Mouse (Mus musculus) lung, embryonic 14.5 days (tissue): ENCODE data around the gene Sox10. TPM values are rescaled to one million over a fixed set of nuclear protein-coding genes. Genes with fewer than 3 reads are reported as not detected.

ENCODE experiments used
- ATAC-seq: fragments of 200-750 bp; cut with Nextera tagmentation; 2 replicates; pipeline ENCODE4 v1.8.0; 2017; ENCODE audit warnings: mild to moderate bottlenecking, moderate TSS enrichment, moderate library complexity; ENCODE audit not compliant: insufficient read depth
- DNase-seq: peaks from one replicate; pipeline ENCODE4 v3.0.0-alpha.2; 2015
- H3K27ac ChIP-seq: fragments of 300-500 bp; sonication (generic); 2 replicates; pipeline ENCODE4 v1.5.1; 2014; ENCODE audit warnings: low read depth, mild to moderate bottlenecking, moderate library complexity
- H3K27me3 ChIP-seq: fragments of 300-500 bp; sonication (generic); 2 replicates; pipeline ENCODE4 v1.6.1; 2014; ENCODE audit warnings: low read length, control low read depth; ENCODE audit not compliant: insufficient read depth
- H3K36me3 ChIP-seq: fragments of 300-500 bp; sonication (generic); 2 replicates; pipeline ENCODE4 v1.6.1; 2014; ENCODE audit warnings: control low read depth; ENCODE audit not compliant: insufficient read depth
- H3K4me1 ChIP-seq: fragments of 300-500 bp; sonication (generic); 2 replicates; pipeline ENCODE4 v1.6.1; 2014; ENCODE audit warnings: antibody characterized with exemption, control low read depth; ENCODE audit not compliant: insufficient read depth
- H3K4me2 ChIP-seq: fragments of 300-500 bp; sonication (generic); 2 replicates; pipeline ENCODE4 v1.6.1; 2014; ENCODE audit warnings: mild to moderate bottlenecking
- H3K4me3 ChIP-seq: fragments of 300-500 bp; sonication (generic); 2 replicates; pipeline ENCODE4 v1.5.1; 2014; ENCODE audit warnings: low read depth, low read length
- H3K9ac ChIP-seq: fragments of 300-500 bp; sonication (generic); 2 replicates; pipeline ENCODE4 v1.6.1; 2014
- H3K9me3 ChIP-seq: fragments of 300-500 bp; sonication (generic); 2 replicates; pipeline ENCODE4 v1.6.1; 2016; ENCODE audit warnings: low read depth, low read length, control low read depth
- CTCF ChIP-seq: IDR thresholded peaks from 2 replicates; pipeline ENCODE4 v1.5.1; 2016; ENCODE audit warnings: antibody characterized with exemption, low read depth
- WGBS: fragments of 180-500 bp; shearing (Covaris S2); extraction: QIAGEN DNeasy Blood & Tissue Kit; methylation state at CpG from one replicate; pipeline ENCODE4 v1.1.7; 2014; 5-methylcytosine and 5-hydroxymethylcytosine counted together
- polyA plus RNA-seq: library from polyadenylated mRNA; unstranded; fragments of >200 nt; fragmentation: Nextera tagmentation; extraction: Ambion mirVana; gene quantifications from 2 replicates; pipeline ENCODE4 v1.2.1, GENCODE M21; 2014

Sox10 gene
- polyA plus RNA-seq, 1 experiment from 2014 or later = 0.79 TPM

- Histone ChIP-seq H3K36me3 (peaks cover 38% of the 10 kb centered on the region), H3K4me1 (no peaks in the 10 kb centered on the region), H3K4me3 (no peak overlapping the region), H3K9ac (no peak overlapping the region), H3K27me3 (no peaks in the 10 kb centered on the region), H3K27ac (no peak overlapping the region), H3K9me3 (no peaks in the 10 kb centered on the region), H3K4me2 (no peak overlapping the region)
- DNase-seq (no peak), ATAC-seq (no peak)
- TF ChIP-seq CTCF = no peak
- 77% methylated on average over 12 of the region's 12 CpGs for WGBS
These were observed 21.7 kb downstream of the Sox10 start for GRCm38 (mm10) chr15:79143316-79143715.

- DNase-seq = no peak
- peaks cover 24% of the 10 kb centered on the region for H3K36me3 ChIP-seq
- no peak for TF ChIP-seq CTCF
- no peaks in the 10 kb centered on the region for H3K27me3 ChIP-seq
- no peak overlapping the region for H3K27ac ChIP-seq
- H3K9ac ChIP-seq = peak overlapping the region; percentile 79
- H3K4me2 ChIP-seq = peak overlapping the region; percentile 85
- H3K4me1 ChIP-seq = no peaks in the 10 kb centered on the region
- ATAC-seq = peak; percentile 52
- H3K4me3 ChIP-seq = peak overlapping the region; percentile 90
- 1% methylated on average over 7 of the region's 7 CpGs for WGBS
- no peaks in the 10 kb centered on the region for H3K9me3 ChIP-seq
These were observed 23.5 kb downstream of the Sox10 start for GRCm38 (mm10) chr15:79141566-79141917.

- ATAC-seq (peak; percentile 87), DNase-seq (peak; percentile 99)
- H3K9me3 ChIP-seq = no peaks in the 10 kb centered on the region
- no peaks in the 10 kb centered on the region for H3K27me3 ChIP-seq
- no peaks in the 10 kb centered on the region for H3K4me1 ChIP-seq
- peaks cover 19% of the 10 kb centered on the region for H3K36me3 ChIP-seq
- H3K9ac ChIP-seq = peak within 1 kb of the TSS; percentile 79
- no peak for TF ChIP-seq CTCF
- WGBS = under 1% methylated on average over 57 of the region's 57 CpGs
- H3K4me3 ChIP-seq = peak within 1 kb of the TSS; percentile 90
- H3K27ac ChIP-seq = no peak within 1 kb of the TSS
- peak within 1 kb of the TSS; percentile 85 for H3K4me2 ChIP-seq
These were observed 24.0 kb downstream of the Sox10 start, which contains the start of the genes Polr2f and 1700088E04Rik for GRCm38 (mm10) chr15:79140866-79141565. Polr2f (plus strand) TSS chr15:79141009. 1700088E04Rik (minus strand) TSS chr15:79141253.

GRCm38 (mm10) chr15:79139640-79140039 is 25.4 kb downstream of the Sox10 start:
- H3K4me3 ChIP-seq = no peak overlapping the region
- no peak overlapping the region for H3K9ac ChIP-seq
- TF ChIP-seq CTCF = peak; percentile 53
- H3K27me3 ChIP-seq = no peaks in the 10 kb centered on the region
- H3K4me1 ChIP-seq = no peaks in the 10 kb centered on the region
- ATAC-seq = no peak
- peak; percentile 37 for DNase-seq
- H3K9me3 ChIP-seq = no peaks in the 10 kb centered on the region
- H3K27ac ChIP-seq = no peak overlapping the region
- WGBS = 57% methylated on average over 10 of the region's 10 CpGs
- H3K36me3 ChIP-seq = peaks cover 9% of the 10 kb centered on the region
- H3K4me2 ChIP-seq = no peak overlapping the region

GRCm38 (mm10) chr15:79135783-79136575 is 29.1 kb downstream of the Sox10 start:
- no peak overlapping the region for H3K27ac ChIP-seq
- TF ChIP-seq CTCF = no peak
- H3K4me1 ChIP-seq = no peaks in the 10 kb centered on the region
- H3K9ac ChIP-seq = no peak overlapping the region
- peaks cover 36% of the 10 kb centered on the region for H3K36me3 ChIP-seq
- DNase-seq (peak; percentile 31), ATAC-seq (peak; percentile 23; the same call in 1 of the 2 replicates)
- H3K4me2 ChIP-seq = no peak overlapping the region
- no peaks in the 10 kb centered on the region for H3K27me3 ChIP-seq
- WGBS = 61% methylated on average over 11 of the region's 11 CpGs
- H3K4me3 ChIP-seq = no peak overlapping the region
- H3K9me3 ChIP-seq = no peaks in the 10 kb centered on the region

GRCm38 (mm10) chr15:79135332-79135731 is 29.7 kb downstream of the Sox10 start:
- Histone ChIP-seq H3K36me3 (peaks cover 42% of the 10 kb centered on the region), H3K4me2 (no peak overlapping the region), H3K9me3 (no peaks in the 10 kb centered on the region), H3K27me3 (no peaks in the 10 kb centered on the region), H3K4me3 (no peak overlapping the region), H3K27ac (no peak overlapping the region), H3K9ac (0 out of 2 replicates have a peak overlapping the region, but pooled peaks have one; percentile 11), H3K4me1 (no peaks in the 10 kb centered on the region)
- no peak for TF ChIP-seq CTCF
- DNase-seq (no peak), ATAC-seq (no peak)
- 62% methylated on average over 9 of the region's 9 CpGs for WGBS
